Mouse (Mus musculus) midbrain, embryonic 11.5 days (tissue): ENCODE measurements at regions not wholly inside any gene's neighbourhood (a gene's known extent, or its start where the extent isn't known, plus 50 kb on each side); places are given as distances from the start of the nearest gene placed in this dataset.

Experiments
- ATAC-seq: fragments of 200-750 bp; cut with Nextera tagmentation; 2 replicates; pipeline ENCODE4 v1.8.0; 2017; ENCODE audit warnings: moderate TSS enrichment, moderate library complexity; ENCODE audit not compliant: low FRiP score
- DNase-seq: peaks from one replicate; pipeline ENCODE4 v3.0.0; 2015; ENCODE audit warnings: low spot score; ENCODE audit errors: missing footprints
- H3K27ac ChIP-seq: fragments of 300-500 bp; sonication (generic); 2 replicates; pipeline ENCODE4 v1.5.1; 2014; ENCODE audit warnings: low read depth, low read length
- H3K27me3 ChIP-seq: fragments of 300-500 bp; sonication (generic); 2 replicates; pipeline ENCODE4 v1.6.1; 2014; ENCODE audit warnings: mild to moderate bottlenecking, low read length, moderate library complexity, mixed read lengths; ENCODE audit not compliant: control insufficient read depth, insufficient read depth
- H3K36me3 ChIP-seq: fragments of 300-500 bp; sonication (generic); 2 replicates; pipeline ENCODE4 v1.6.1; 2014; ENCODE audit warnings: mild to moderate bottlenecking, low read length, moderate library complexity, mixed read lengths; ENCODE audit not compliant: control insufficient read depth, insufficient read depth
- H3K4me1 ChIP-seq: fragments of 300-500 bp; sonication (generic); 2 replicates; pipeline ENCODE4 v1.6.1; 2014; ENCODE audit warnings: low read length; ENCODE audit not compliant: control insufficient read depth, insufficient read depth
- H3K4me2 ChIP-seq: fragments of 300-500 bp; sonication (generic); 2 replicates; pipeline ENCODE4 v1.6.1; 2014; ENCODE audit warnings: mild to moderate bottlenecking, moderate library complexity
- H3K4me3 ChIP-seq: fragments of 300-500 bp; sonication (generic); 2 replicates; pipeline ENCODE4 v1.5.1; 2014; ENCODE audit warnings: low read depth, low read length
- H3K9ac ChIP-seq: fragments of 300-500 bp; sonication (generic); 2 replicates; pipeline ENCODE4 v1.6.1; 2014; ENCODE audit warnings: low read length
- H3K9me3 ChIP-seq: fragments of 300-500 bp; sonication (generic); 2 replicates; pipeline ENCODE4 v1.6.1; 2016; ENCODE audit warnings: low read length; ENCODE audit not compliant: control insufficient read depth
- WGBS: fragments of 180-500 bp; shearing (Covaris S2); extraction: QIAGEN DNeasy Blood & Tissue Kit; methylation state at CpG from one replicate; pipeline ENCODE4 v1.1.7; 2014; 5-methylcytosine and 5-hydroxymethylcytosine counted together

GRCm38 (mm10) chr3:132353204-132353603, 268.1 kb downstream of the Dkk2 start:
- no peaks in the 10 kb centered on the region for H3K4me1 ChIP-seq
- no peaks in the 10 kb centered on the region for H3K9me3 ChIP-seq
- H3K4me2 ChIP-seq, result no peak overlapping the region
- WGBS, result 70% methylated on average over 2 of the region's 2 CpGs
- H3K9ac ChIP-seq, result no peak overlapping the region
- no peak overlapping the region for H3K4me3 ChIP-seq
- no peak overlapping the region for H3K27ac ChIP-seq
- H3K36me3 ChIP-seq, result no peaks in the 10 kb centered on the region
- no peak for DNase-seq
- ATAC-seq, result peak; percentile 24; the same call in 1 of the 2 replicates
- H3K27me3 ChIP-seq, result no peaks in the 10 kb centered on the region

GRCm38 (mm10) chr3:132359596-132359995, 270.0 kb upstream of the Gimd1 start:
- ATAC-seq (no peak), DNase-seq (peak; percentile 8)
- WGBS, result 92% methylated on average over 3 of the region's 3 CpGs
- H3K4me3 ChIP-seq, result no peak overlapping the region
- H3K4me2 ChIP-seq, result no peak overlapping the region
- H3K9ac ChIP-seq, result no peak overlapping the region
- no peaks in the 10 kb centered on the region for H3K36me3 ChIP-seq
- no peak overlapping the region for H3K27ac ChIP-seq
- H3K4me1 ChIP-seq, result no peaks in the 10 kb centered on the region
- no peaks in the 10 kb centered on the region for H3K9me3 ChIP-seq
- H3K27me3 ChIP-seq, result no peaks in the 10 kb centered on the region

- Histone ChIP-seq H3K27me3 (no peaks in the 10 kb centered on the region), H3K9ac (no peak overlapping the region), H3K9me3 (no peaks in the 10 kb centered on the region), H3K4me2 (no peak overlapping the region), H3K36me3 (no peaks in the 10 kb centered on the region), H3K27ac (no peak overlapping the region), H3K4me3 (no peak overlapping the region), H3K4me1 (no peaks in the 10 kb centered on the region)
- no peak for ATAC-seq
- no peak for DNase-seq
- WGBS, result 88% methylated on average over 4 of the region's 4 CpGs
Observed at GRCm38 (mm10) chr3:132375579-132375978, 254.0 kb upstream of the Gimd1 start.

GRCm38 (mm10) chr3:132417742-132418141, 211.9 kb upstream of the Gimd1 start:
- DNase-seq (peak; percentile 74), ATAC-seq (no peak)
- 69% methylated on average over 2 of the region's 2 CpGs for WGBS
- no peaks in the 10 kb centered on the region for H3K9me3 ChIP-seq
- no peak overlapping the region for H3K4me3 ChIP-seq
- H3K4me1 ChIP-seq, result no peaks in the 10 kb centered on the region
- H3K27ac ChIP-seq, result no peak overlapping the region
- H3K4me2 ChIP-seq, result no peak overlapping the region
- no peaks in the 10 kb centered on the region for H3K27me3 ChIP-seq
- no peak overlapping the region for H3K9ac ChIP-seq
- no peaks in the 10 kb centered on the region for H3K36me3 ChIP-seq

- 75% methylated on average over 11 of the region's 11 CpGs for WGBS
- H3K9me3 ChIP-seq, result no peaks in the 10 kb centered on the region
- H3K4me2 ChIP-seq, result no peak overlapping the region
- ATAC-seq (no peak), DNase-seq (peak; percentile 69)
- no peaks in the 10 kb centered on the region for H3K27me3 ChIP-seq
- H3K4me1 ChIP-seq, result no peaks in the 10 kb centered on the region
- H3K36me3 ChIP-seq, result no peaks in the 10 kb centered on the region
- H3K4me3 ChIP-seq, result no peak overlapping the region
- H3K9ac ChIP-seq, result no peak overlapping the region
- H3K27ac ChIP-seq, result no peak overlapping the region
Observed at GRCm38 (mm10) chr3:132425819-132426671, 203.6 kb upstream of the Gimd1 start.

- Histone ChIP-seq H3K4me3 (no peak overlapping the region), H3K4me1 (no peaks in the 10 kb centered on the region), H3K36me3 (no peaks in the 10 kb centered on the region), H3K4me2 (no peak overlapping the region), H3K27me3 (no peaks in the 10 kb centered on the region), H3K9ac (no peak overlapping the region), H3K9me3 (no peaks in the 10 kb centered on the region), H3K27ac (no peak overlapping the region)
- no peak for ATAC-seq
- 71% methylated on average over 9 of the region's 9 CpGs for WGBS
- peak; percentile 53 for DNase-seq
Observed at GRCm38 (mm10) chr3:132427244-132427643, 202.4 kb upstream of the Gimd1 start.

- H3K9me3 ChIP-seq, result no peaks in the 10 kb centered on the region
- H3K27me3 ChIP-seq, result no peaks in the 10 kb centered on the region
- no peak overlapping the region for H3K4me2 ChIP-seq
- DNase-seq, result no peak
- H3K4me3 ChIP-seq, result no peak overlapping the region
- H3K36me3 ChIP-seq, result no peaks in the 10 kb centered on the region
- no peak overlapping the region for H3K27ac ChIP-seq
- H3K4me1 ChIP-seq, result no peaks in the 10 kb centered on the region
- ATAC-seq, result no peak
- no peak overlapping the region for H3K9ac ChIP-seq
- 89% methylated on average over 17 of the region's 17 CpGs for WGBS
Observed at GRCm38 (mm10) chr3:132428148-132428547, 201.5 kb upstream of the Gimd1 start.

GRCm38 (mm10) chr3:132431805-132432204, 197.8 kb upstream of the Gimd1 start:
- ATAC-seq (no peak), DNase-seq (no peak)
- no peaks in the 10 kb centered on the region for H3K9me3 ChIP-seq
- no peaks in the 10 kb centered on the region for H3K36me3 ChIP-seq
- H3K4me1 ChIP-seq, result no peaks in the 10 kb centered on the region
- H3K9ac ChIP-seq, result no peak overlapping the region
- no peaks in the 10 kb centered on the region for H3K27me3 ChIP-seq
- H3K27ac ChIP-seq, result no peak overlapping the region
- H3K4me2 ChIP-seq, result no peak overlapping the region
- no peak overlapping the region for H3K4me3 ChIP-seq

GRCm38 (mm10) chr3:132441226-132441625, 188.4 kb upstream of the Gimd1 start:
- ATAC-seq (no peak), DNase-seq (no peak)
- H3K4me2 ChIP-seq, result no peak overlapping the region
- WGBS, result 89% methylated on average over 6 of the region's 6 CpGs
- no peaks in the 10 kb centered on the region for H3K27me3 ChIP-seq
- H3K9ac ChIP-seq, result no peak overlapping the region
- H3K4me3 ChIP-seq, result no peak overlapping the region
- no peaks in the 10 kb centered on the region for H3K9me3 ChIP-seq
- no peaks in the 10 kb centered on the region for H3K4me1 ChIP-seq
- H3K27ac ChIP-seq, result no peak overlapping the region
- no peaks in the 10 kb centered on the region for H3K36me3 ChIP-seq
